Mouse (Mus musculus): Measurements from ENCODE around the gene Gm17509.

Gene Gm17509

GRCm38 (mm10) chr13:117217621-117218020 is 3.3 kb downstream of the Gm17509 start:
- no peak for TF ChIP-seq NANOG (IDR thresholded peaks at IDR 0.05; ENCODE audit: borderline replicate concordance, low read length)
- TF ChIP-seq POU5F1 (IDR thresholded peaks at IDR 0.05; ENCODE audit: borderline replicate concordance, low read length), result no peak
- no peak for TF ChIP-seq CTCF (conservative IDR thresholded peaks at IDR 0.05; ENCODE audit: low read length)
- Histone ChIP-seq H3K27me3 (ENCODE audit: insufficient read depth, low read length) (no peaks in the 10 kb centered on the region), H3K4me3 (replicated peaks; ENCODE audit: low read length) (no peak overlapping the region; the same call in 1 of the 2 replicates), H3K9me3 (ENCODE audit: low read length) (no peaks in the 10 kb centered on the region), H3K4me1 (replicated peaks; ENCODE audit: low read depth, low read length) (peaks cover 63% of the 10 kb centered on the region), H3K36me3 (ENCODE audit: insufficient read depth, low read length) (no peaks in the 10 kb centered on the region)

- Histone ChIP-seq H3K9me3 (ENCODE audit: low read length) (no peaks in the 10 kb centered on the region), H3K4me3 (replicated peaks; ENCODE audit: low read length) (peak overlapping the region; percentile 4; the same call in 1 of the 2 replicates), H3K4me1 (replicated peaks; ENCODE audit: low read depth, low read length) (peaks cover 62% of the 10 kb centered on the region), H3K36me3 (ENCODE audit: insufficient read depth, low read length) (no peaks in the 10 kb centered on the region), H3K27me3 (ENCODE audit: insufficient read depth, low read length) (no peaks in the 10 kb centered on the region)
- no peak for TF ChIP-seq CTCF (conservative IDR thresholded peaks at IDR 0.05; ENCODE audit: low read length)
- TF ChIP-seq NANOG (IDR thresholded peaks at IDR 0.05; ENCODE audit: borderline replicate concordance, low read length), result peak; percentile 79
Observed at GRCm38 (mm10) chr13:117216752-117217363, 4.0 kb downstream of the Gm17509 start.

GRCm38 (mm10) chr13:117216126-117216525 is 4.7 kb downstream of the Gm17509 start:
- no peaks in the 10 kb centered on the region for H3K27me3 ChIP-seq (ENCODE audit: insufficient read depth, low read length)
- TF ChIP-seq NANOG (IDR thresholded peaks at IDR 0.05; ENCODE audit: borderline replicate concordance, low read length), result no peak
- TF ChIP-seq CTCF (conservative IDR thresholded peaks at IDR 0.05; ENCODE audit: low read length), result no peak
- TF ChIP-seq POU5F1 (IDR thresholded peaks at IDR 0.05; ENCODE audit: borderline replicate concordance, low read length), result no peak
- no peaks in the 10 kb centered on the region for H3K9me3 ChIP-seq (ENCODE audit: low read length)
- no peaks in the 10 kb centered on the region for H3K36me3 ChIP-seq (ENCODE audit: insufficient read depth, low read length)
- no peak overlapping the region for H3K4me3 ChIP-seq (replicated peaks; ENCODE audit: low read length)
- H3K4me1 ChIP-seq (replicated peaks; ENCODE audit: low read depth, low read length), result peaks cover 68% of the 10 kb centered on the region

- TF ChIP-seq NANOG (IDR thresholded peaks at IDR 0.05; ENCODE audit: borderline replicate concordance, low read length) (no peak), POU5F1 (IDR thresholded peaks at IDR 0.05; ENCODE audit: borderline replicate concordance, low read length) (no peak), CTCF (conservative IDR thresholded peaks at IDR 0.05; ENCODE audit: low read length) (no peak)
- no peaks in the 10 kb centered on the region for H3K9me3 ChIP-seq (ENCODE audit: low read length)
- peaks cover 73% of the 10 kb centered on the region for H3K4me1 ChIP-seq (replicated peaks; ENCODE audit: low read depth, low read length)
- no peak overlapping the region for H3K4me3 ChIP-seq (replicated peaks; ENCODE audit: low read length)
- H3K27me3 ChIP-seq (ENCODE audit: insufficient read depth, low read length), result no peaks in the 10 kb centered on the region
- no peaks in the 10 kb centered on the region for H3K36me3 ChIP-seq (ENCODE audit: insufficient read depth, low read length)
Observed at GRCm38 (mm10) chr13:117215481-117215880, 5.4 kb downstream of the Gm17509 start.

GRCm38 (mm10) chr13:117211386-117211875 is 9.4 kb downstream of the Gm17509 start:
- no peak overlapping the region for H3K4me3 ChIP-seq (replicated peaks; ENCODE audit: low read length)
- no peak for TF ChIP-seq POU5F1 (IDR thresholded peaks at IDR 0.05; ENCODE audit: borderline replicate concordance, low read length)
- no peak for TF ChIP-seq NANOG (IDR thresholded peaks at IDR 0.05; ENCODE audit: borderline replicate concordance, low read length)
- no peak for TF ChIP-seq CTCF (conservative IDR thresholded peaks at IDR 0.05; ENCODE audit: low read length)
- H3K4me1 ChIP-seq (replicated peaks; ENCODE audit: low read depth, low read length), result peaks cover 48% of the 10 kb centered on the region
- no peaks in the 10 kb centered on the region for H3K9me3 ChIP-seq (ENCODE audit: low read length)
- no peaks in the 10 kb centered on the region for H3K27me3 ChIP-seq (ENCODE audit: insufficient read depth, low read length)
- no peaks in the 10 kb centered on the region for H3K36me3 ChIP-seq (ENCODE audit: insufficient read depth, low read length)

- Histone ChIP-seq H3K27me3 (ENCODE audit: insufficient read depth, low read length) (no peaks in the 10 kb centered on the region), H3K4me3 (replicated peaks; ENCODE audit: low read length) (no peak within 1 kb of the TSS), H3K36me3 (ENCODE audit: insufficient read depth, low read length) (no peaks in the 10 kb centered on the region), H3K4me1 (replicated peaks; ENCODE audit: low read depth, low read length) (peaks cover 35% of the 10 kb centered on the region), H3K9me3 (ENCODE audit: low read length) (no peaks in the 10 kb centered on the region)
- TF ChIP-seq CTCF (conservative IDR thresholded peaks at IDR 0.05; ENCODE audit: low read length), result no peak
- no peak for TF ChIP-seq NANOG (IDR thresholded peaks at IDR 0.05; ENCODE audit: borderline replicate concordance, low read length)
- no peak for TF ChIP-seq POU5F1 (IDR thresholded peaks at IDR 0.05; ENCODE audit: borderline replicate concordance, low read length)
Observed at GRCm38 (mm10) chr13:117208236-117208635, 12.6 kb downstream of the Gm17509 start, which contains the start of gene Emb. Gene Emb (plus strand): TSS chr13:117208536.

GRCm38 (mm10) chr13:117206066-117206465 is 14.8 kb downstream of the Gm17509 start:
- TF ChIP-seq NANOG (IDR thresholded peaks at IDR 0.05; ENCODE audit: borderline replicate concordance, low read length) (no peak), CTCF (conservative IDR thresholded peaks at IDR 0.05; ENCODE audit: low read length) (no peak), POU5F1 (IDR thresholded peaks at IDR 0.05; ENCODE audit: borderline replicate concordance, low read length) (no peak)
- H3K4me3 ChIP-seq (replicated peaks; ENCODE audit: low read length), result no peak overlapping the region
- no peaks in the 10 kb centered on the region for H3K36me3 ChIP-seq (ENCODE audit: insufficient read depth, low read length)
- H3K4me1 ChIP-seq (replicated peaks; ENCODE audit: low read depth, low read length), result peaks cover 14% of the 10 kb centered on the region
- no peaks in the 10 kb centered on the region for H3K27me3 ChIP-seq (ENCODE audit: insufficient read depth, low read length)
- no peaks in the 10 kb centered on the region for H3K9me3 ChIP-seq (ENCODE audit: low read length)

- Histone ChIP-seq H3K4me3 (replicated peaks; ENCODE audit: low read length) (no peak overlapping the region), H3K4me1 (replicated peaks; ENCODE audit: low read depth, low read length) (peaks cover 7% of the 10 kb centered on the region; the same call in 1 of the 2 replicates), H3K9me3 (ENCODE audit: low read length) (no peaks in the 10 kb centered on the region), H3K27me3 (ENCODE audit: insufficient read depth, low read length) (no peaks in the 10 kb centered on the region), H3K36me3 (ENCODE audit: insufficient read depth, low read length) (no peaks in the 10 kb centered on the region)
- no peak for TF ChIP-seq NANOG (IDR thresholded peaks at IDR 0.05; ENCODE audit: borderline replicate concordance, low read length)
- TF ChIP-seq CTCF (conservative IDR thresholded peaks at IDR 0.05; ENCODE audit: low read length), result no peak
- no peak for TF ChIP-seq POU5F1 (IDR thresholded peaks at IDR 0.05; ENCODE audit: borderline replicate concordance, low read length)
Observed at GRCm38 (mm10) chr13:117204685-117205084, 16.2 kb downstream of the Gm17509 start.

All from E14TG2a.4 (cell line).